Mouse (Mus musculus) lung, postnatal 0 days (tissue): ENCODE data around the gene Tmem176a. TPM values are rescaled to one million over a fixed set of nuclear protein-coding genes. Genes with fewer than 3 reads are reported as not detected.
A peak's percentile ranks its signal among the peaks of the same experiment; 100 is the strongest.

Source experiments
- ATAC-seq: fragments of 200-750 bp; cut with Nextera tagmentation; 2 replicates; pipeline ENCODE4 v1.8.0; 2017; ENCODE audit warnings: moderate library complexity
- DNase-seq: peaks from one replicate; pipeline ENCODE4 v3.0.0-alpha.2; 2016; ENCODE audit warnings: low spot score
- H3K27ac ChIP-seq: fragments of 300-500 bp; sonication (generic); 2 replicates; pipeline ENCODE4 v1.5.1; 2014; ENCODE audit warnings: antibody characterized with exemption, mild to moderate bottlenecking, low read length, mixed read lengths
- H3K27me3 ChIP-seq: fragments of 300-500 bp; sonication (generic); replicated peaks from 2 replicates; pipeline ENCODE4 v1.6.1; 2014; ENCODE audit warnings: low read length, mixed read lengths; ENCODE audit not compliant: insufficient read depth
- H3K36me3 ChIP-seq: fragments of 300-500 bp; sonication (generic); 2 replicates; pipeline ENCODE4 v1.6.1; 2014; ENCODE audit warnings: low read length, mixed read lengths; ENCODE audit not compliant: insufficient read depth
- H3K4me1 ChIP-seq: fragments of 300-500 bp; sonication (generic); 2 replicates; pipeline ENCODE4 v1.6.1; 2014; ENCODE audit warnings: antibody characterized with exemption, low read depth, low read length, mixed read lengths; ENCODE audit not compliant: insufficient read depth
- H3K4me2 ChIP-seq: fragments of 300-500 bp; sonication (generic); replicated peaks from 2 replicates; pipeline ENCODE4 v1.6.1; 2014; ENCODE audit warnings: low read depth, mild to moderate bottlenecking, low read length, moderate library complexity, mixed read lengths
- H3K4me3 ChIP-seq: fragments of 300-500 bp; sonication (generic); 2 replicates; pipeline ENCODE4 v1.5.1; 2014; ENCODE audit warnings: low read depth, low read length
- H3K9ac ChIP-seq: fragments of 300-500 bp; sonication (generic); replicated peaks from 2 replicates; pipeline ENCODE4 v1.6.1; 2014; ENCODE audit warnings: low read depth, mild to moderate bottlenecking
- H3K9me3 ChIP-seq: fragments of 300-500 bp; sonication (generic); 2 replicates; pipeline ENCODE4 v1.6.1; 2016; ENCODE audit warnings: low read length, mixed read lengths
- CTCF ChIP-seq: IDR thresholded peaks from 2 replicates; pipeline ENCODE4 v1.5.1; 2016; ENCODE audit warnings: antibody characterized with exemption, mild to moderate bottlenecking
- EP300 ChIP-seq: IDR thresholded peaks from 2 replicates; pipeline ENCODE4 v1.6.1; 2016; ENCODE audit warnings: antibody characterized with exemption, mild to moderate bottlenecking, control low read depth
- WGBS: fragments of 180-500 bp; shearing (Covaris S2); extraction: QIAGEN DNeasy Blood & Tissue Kit; methylation state at CpG from one replicate; pipeline ENCODE4 v1.1.7; 2014; 5-methylcytosine and 5-hydroxymethylcytosine counted together
- polyA plus RNA-seq: library from polyadenylated mRNA; unstranded; fragments of >200 nt; fragmentation: Nextera tagmentation; extraction: Ambion mirVana; gene quantifications from 2 replicates; pipeline ENCODE4 v1.2.1, GENCODE M21; 2015

Tmem176a gene
- polyA plus RNA-seq, 1 experiment from 2014 or later = 539 TPM

- no peak overlapping the region for H3K4me3 ChIP-seq
- H3K9ac ChIP-seq = no peak overlapping the region
- 98% methylated on average over 2 of the region's 2 CpGs for WGBS
- H3K4me1 ChIP-seq = no peaks in the 10 kb centered on the region; the same call in 1 of the 2 replicates
- H3K9me3 ChIP-seq = no peaks in the 10 kb centered on the region
- H3K36me3 ChIP-seq = no peaks in the 10 kb centered on the region
- no peak overlapping the region for H3K27ac ChIP-seq
- no peak for ATAC-seq
- no peak overlapping the region for H3K4me2 ChIP-seq
- no peak for TF ChIP-seq EP300
- TF ChIP-seq CTCF = peak; percentile 50
- no peak for DNase-seq
- no peaks in the 10 kb centered on the region for H3K27me3 ChIP-seq
Observed at GRCm38 (mm10) chr6:48854155-48854554, 13.4 kb downstream of the Tmem176a start.

GRCm38 (mm10) chr6:48857613-48858302 lies 17.0 kb downstream of the Tmem176a start:
- no peak overlapping the region for H3K9ac ChIP-seq
- peak; percentile 93 for TF ChIP-seq EP300
- peak; percentile 60 for TF ChIP-seq CTCF
- H3K27me3 ChIP-seq = no peaks in the 10 kb centered on the region
- H3K36me3 ChIP-seq = no peaks in the 10 kb centered on the region
- peak overlapping the region; percentile 73 for H3K27ac ChIP-seq
- H3K4me1 ChIP-seq = no peaks in the 10 kb centered on the region; the same call in 1 of the 2 replicates
- no peaks in the 10 kb centered on the region for H3K9me3 ChIP-seq
- H3K4me2 ChIP-seq = no peak overlapping the region
- DNase-seq (peak; percentile 88), ATAC-seq (peak; percentile 71)
- H3K4me3 ChIP-seq = no peak overlapping the region
- WGBS = 15% methylated on average over 8 of the region's 8 CpGs

GRCm38 (mm10) chr6:48860130-48860815 lies 19.6 kb downstream of the Tmem176a start:
- DNase-seq (peak; percentile 92), ATAC-seq (peak; percentile 63)
- TF ChIP-seq CTCF (peak; percentile 87), EP300 (no peak)
- Histone ChIP-seq H3K27me3 (no peaks in the 10 kb centered on the region), H3K9me3 (no peaks in the 10 kb centered on the region), H3K36me3 (no peaks in the 10 kb centered on the region), H3K4me1 (no peaks in the 10 kb centered on the region; the same call in 1 of the 2 replicates), H3K27ac (0 out of 2 replicates have a peak overlapping the region, but pooled peaks have one; percentile 22), H3K9ac (no peak overlapping the region), H3K4me3 (0 out of 2 replicates have a peak overlapping the region, but pooled peaks have one; percentile 19), H3K4me2 (peak overlapping the region; percentile 49)
- WGBS = 15% methylated on average over 18 of the region's 23 CpGs

GRCm38 (mm10) chr6:48860851-48861250 lies 20.1 kb downstream of the Tmem176a start:
- Histone ChIP-seq H3K9me3 (no peaks in the 10 kb centered on the region), H3K4me1 (no peaks in the 10 kb centered on the region; the same call in 1 of the 2 replicates), H3K4me3 (no peak overlapping the region), H3K27ac (peak overlapping the region; percentile 22; the same call in 1 of the 2 replicates), H3K4me2 (no peak overlapping the region), H3K9ac (no peak overlapping the region), H3K36me3 (no peaks in the 10 kb centered on the region), H3K27me3 (no peaks in the 10 kb centered on the region)
- ATAC-seq (no peak), DNase-seq (no peak)
- WGBS = 82% methylated on average over 1 of the region's 1 CpGs
- TF ChIP-seq EP300 = no peak
- no peak for TF ChIP-seq CTCF

GRCm38 (mm10) chr6:48861616-48862280 lies 21.0 kb downstream of the Tmem176a start:
- peak; percentile 54 for ATAC-seq
- H3K4me1 ChIP-seq = no peaks in the 10 kb centered on the region; the same call in 1 of the 2 replicates
- H3K4me2 ChIP-seq = no peak overlapping the region
- TF ChIP-seq CTCF (no peak), EP300 (peak; percentile 32; the same call in 1 of the 2 replicates)
- no peaks in the 10 kb centered on the region for H3K27me3 ChIP-seq
- no peaks in the 10 kb centered on the region for H3K9me3 ChIP-seq
- no peak overlapping the region for H3K4me3 ChIP-seq
- peak overlapping the region; percentile 51 for H3K27ac ChIP-seq
- H3K36me3 ChIP-seq = no peaks in the 10 kb centered on the region
- no peak overlapping the region for H3K9ac ChIP-seq
- peak; percentile 68 for DNase-seq
- 60% methylated on average over 12 of the region's 12 CpGs for WGBS

- H3K27ac ChIP-seq = peak overlapping the region; percentile 39; the same call in 1 of the 2 replicates
- H3K4me1 ChIP-seq = no peaks in the 10 kb centered on the region
- DNase-seq = peak; percentile 57
- H3K36me3 ChIP-seq = no peaks in the 10 kb centered on the region
- H3K9me3 ChIP-seq = no peaks in the 10 kb centered on the region
- no peak overlapping the region for H3K9ac ChIP-seq
- H3K4me2 ChIP-seq = no peak overlapping the region
- peak; percentile 12; the same call in 1 of the 2 replicates for ATAC-seq
- no peaks in the 10 kb centered on the region for H3K27me3 ChIP-seq
- no peak overlapping the region for H3K4me3 ChIP-seq
- 61% methylated on average over 4 of the region's 4 CpGs for WGBS
- TF ChIP-seq EP300 (no peak), CTCF (no peak)
Observed at GRCm38 (mm10) chr6:48862816-48863215, 22.1 kb downstream of the Tmem176a start.
